Mouse (Mus musculus) limb, embryonic 10.5 days (tissue): ENCODE measurements around the gene Vstm2l. TPM values are rescaled to one million over a fixed set of nuclear protein-coding genes. Genes with fewer than 3 reads are reported as not detected.
A peak's percentile ranks its signal among the peaks of the same experiment; 100 is the strongest.

ENCODE experiments used
- DNase-seq: peaks from one replicate; pipeline ENCODE4 v3.0.0-alpha.2; 2017; ENCODE audit warnings: low spot score
- H3K27ac ChIP-seq: fragments of 300-500 bp; sonication (generic); 2 replicates; pipeline ENCODE4 v1.5.1; 2016; ENCODE audit warnings: mild to moderate bottlenecking
- H3K27me3 ChIP-seq: fragments of 300-500 bp; sonication (generic); 2 replicates; pipeline ENCODE4 v1.6.1; 2016; ENCODE audit warnings: low read depth, mild to moderate bottlenecking; ENCODE audit not compliant: poor library complexity, severe bottlenecking
- H3K36me3 ChIP-seq: fragments of 300-500 bp; sonication (generic); 2 replicates; pipeline ENCODE4 v1.6.1; 2016; ENCODE audit warnings: mild to moderate bottlenecking, moderate library complexity
- H3K4me1 ChIP-seq: fragments of 300-500 bp; sonication (generic); 2 replicates; pipeline ENCODE4 v1.6.1; 2016
- H3K4me3 ChIP-seq: fragments of 300-500 bp; sonication (generic); 2 replicates; pipeline ENCODE4 v1.5.1; 2016; ENCODE audit warnings: mild to moderate bottlenecking, moderate library complexity
- H3K9me3 ChIP-seq: fragments of 300-500 bp; sonication (generic); replicated peaks from 2 replicates; pipeline ENCODE4 v1.6.1; 2016; ENCODE audit warnings: mild to moderate bottlenecking
- WGBS: fragments of 180-500 bp; shearing (Covaris S2); methylation state at CpG from one replicate; pipeline ENCODE4 v1.1.7; 2016; 5-methylcytosine and 5-hydroxymethylcytosine counted together
- polyA plus RNA-seq: library from polyadenylated mRNA; unstranded; fragments of >200 nt; fragmentation: Nextera tagmentation; extraction: Ambion mirVana; gene quantifications from 2 replicates; pipeline ENCODE4 v1.2.1, GENCODE M21; 2016

Gene Vstm2l
- polyA plus RNA-seq: not detected in 2 replicates

- Histone ChIP-seq H3K36me3 (no peaks in the 10 kb centered on the region), H3K4me3 (peak within 1 kb of the TSS; percentile 46), H3K27ac (no peak within 1 kb of the TSS), H3K9me3 (no peaks in the 10 kb centered on the region), H3K27me3 (peaks cover 58% of the 10 kb centered on the region), H3K4me1 (peaks cover 15% of the 10 kb centered on the region)
- DNase-seq: peak; percentile 53
- 3% methylated on average over 58 of the region's 62 CpGs for WGBS
Measured at GRCm38 (mm10) chr2:157914105-157914764, at the start of gene Vstm2l. TSS of gene Vstm2l (plus strand) at chr2:157914653.

GRCm38 (mm10) chr2:157867126-157867525 lies 47.3 kb upstream of the Vstm2l start:
- Histone ChIP-seq H3K27ac (no peak overlapping the region), H3K4me1 (peaks cover 11% of the 10 kb centered on the region), H3K4me3 (no peak overlapping the region), H3K27me3 (no peaks in the 10 kb centered on the region), H3K9me3 (no peaks in the 10 kb centered on the region), H3K36me3 (peaks cover 13% of the 10 kb centered on the region)
- DNase-seq: no peak
- 89% methylated on average over 3 of the region's 3 CpGs for WGBS

- peaks cover 25% of the 10 kb centered on the region for H3K36me3 ChIP-seq
- H3K27ac ChIP-seq: no peak overlapping the region
- H3K9me3 ChIP-seq: no peaks in the 10 kb centered on the region
- no peaks in the 10 kb centered on the region for H3K27me3 ChIP-seq
- no peak overlapping the region for H3K4me3 ChIP-seq
- WGBS: 88% methylated on average over 6 of the region's 6 CpGs
- DNase-seq: no peak
- H3K4me1 ChIP-seq: peaks cover 11% of the 10 kb centered on the region
Measured at GRCm38 (mm10) chr2:157870247-157870646, 44.2 kb upstream of the Vstm2l start.

DNA sequence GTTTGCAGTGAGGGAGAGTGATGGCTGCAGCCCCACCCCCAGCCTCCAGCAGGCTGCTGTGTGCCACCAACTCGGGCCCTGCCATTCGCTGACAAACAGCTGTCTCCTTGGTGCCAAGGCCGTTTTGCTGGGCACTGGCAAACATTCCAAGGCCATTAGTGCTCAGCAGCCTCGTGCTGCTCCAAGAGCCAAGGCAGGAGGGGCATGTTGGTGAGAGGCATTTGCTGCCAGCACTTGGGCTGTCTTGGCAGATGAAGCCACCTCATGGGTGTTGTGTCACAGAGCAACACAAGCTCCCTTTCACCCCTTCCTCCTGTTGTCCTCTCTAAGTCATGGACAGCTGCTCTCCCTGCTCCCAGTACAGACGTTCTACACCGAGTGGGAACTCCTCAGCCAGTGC lies 41.2 kb upstream of the Vstm2l start:
- no peaks in the 10 kb centered on the region for H3K27me3 ChIP-seq
- WGBS: 83% methylated on average over 6 of the region's 6 CpGs

DNA sequence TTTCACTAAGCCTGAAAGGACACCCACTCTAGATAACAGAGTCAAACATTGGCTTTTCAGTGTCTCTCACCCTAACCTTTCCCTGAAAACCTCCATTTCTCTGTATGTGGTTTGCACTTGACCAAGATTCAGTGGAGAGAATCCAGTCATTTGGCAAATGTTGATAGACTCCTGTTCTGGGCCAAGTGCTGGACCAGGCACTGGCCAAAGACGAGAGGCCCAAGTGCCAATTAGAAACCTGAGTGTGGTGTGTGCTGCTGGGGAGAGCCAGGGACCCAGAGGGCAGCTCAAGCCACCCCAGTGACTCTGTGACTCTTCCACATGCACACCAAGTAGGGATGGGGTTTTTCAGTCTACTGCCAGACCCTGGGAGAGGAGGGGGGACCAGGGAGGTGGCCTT lies 40.8 kb upstream of the Vstm2l start:
- no peak for DNase-seq
- H3K27me3 ChIP-seq: no peaks in the 10 kb centered on the region
- no peak overlapping the region for H3K4me3 ChIP-seq
- H3K36me3 ChIP-seq: peaks cover 35% of the 10 kb centered on the region
- H3K9me3 ChIP-seq: no peaks in the 10 kb centered on the region
- WGBS: 76% methylated on average over 1 of the region's 1 CpGs
- no peaks in the 10 kb centered on the region for H3K4me1 ChIP-seq
- no peak overlapping the region for H3K27ac ChIP-seq

More for the DNA sequence above, 41.2 kb upstream of the Vstm2l start:
- no peak overlapping the region for H3K27ac ChIP-seq
- H3K4me1 ChIP-seq: no peaks in the 10 kb centered on the region
- H3K4me3 ChIP-seq: no peak overlapping the region
- DNase-seq: no peak
- peaks cover 35% of the 10 kb centered on the region for H3K36me3 ChIP-seq
- no peaks in the 10 kb centered on the region for H3K9me3 ChIP-seq

- H3K27ac ChIP-seq: no peak overlapping the region
- H3K27me3 ChIP-seq: no peaks in the 10 kb centered on the region
- DNase-seq: no peak
- no peaks in the 10 kb centered on the region for H3K9me3 ChIP-seq
- 82% methylated on average over 8 of the region's 8 CpGs for WGBS
- H3K36me3 ChIP-seq: peaks cover 39% of the 10 kb centered on the region
- H3K4me1 ChIP-seq: no peaks in the 10 kb centered on the region
- H3K4me3 ChIP-seq: no peak overlapping the region
Measured at GRCm38 (mm10) chr2:157875111-157875510, 39.3 kb upstream of the Vstm2l start.

- peaks cover 23% of the 10 kb centered on the region for H3K36me3 ChIP-seq
- no peak overlapping the region for H3K27ac ChIP-seq
- H3K4me3 ChIP-seq: no peak overlapping the region
- WGBS: 89% methylated on average over 3 of the region's 3 CpGs
- DNase-seq: no peak
- H3K4me1 ChIP-seq: peaks cover 19% of the 10 kb centered on the region
- H3K9me3 ChIP-seq: no peaks in the 10 kb centered on the region
- no peaks in the 10 kb centered on the region for H3K27me3 ChIP-seq
Measured at GRCm38 (mm10) chr2:157877394-157877793, 37.1 kb upstream of the Vstm2l start.

DNA sequence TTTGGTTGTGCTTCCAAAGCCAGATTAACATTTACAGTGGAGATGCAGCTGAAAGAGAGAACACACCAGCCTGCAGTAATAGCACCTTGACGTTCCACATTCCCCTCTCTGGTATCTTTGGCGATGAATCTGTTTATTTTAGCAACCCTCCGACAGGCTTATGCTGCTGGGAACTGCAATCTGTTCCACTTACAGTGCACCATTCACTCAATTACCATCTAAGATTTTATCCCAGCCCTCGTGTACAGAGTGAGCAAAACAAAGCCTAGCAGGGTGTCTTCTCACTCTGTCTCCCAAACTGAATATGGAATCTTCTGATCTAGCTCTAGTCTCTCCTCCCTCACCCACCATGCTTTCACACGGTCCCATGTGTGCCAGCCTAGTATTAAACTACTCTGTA lies 36.5 kb upstream of the Vstm2l start:
- 66% methylated on average over 5 of the region's 5 CpGs for WGBS
- H3K9me3 ChIP-seq: no peaks in the 10 kb centered on the region
- no peaks in the 10 kb centered on the region for H3K27me3 ChIP-seq
- no peak for DNase-seq
- peaks cover 18% of the 10 kb centered on the region for H3K36me3 ChIP-seq
- peaks cover 20% of the 10 kb centered on the region for H3K4me1 ChIP-seq
- H3K27ac ChIP-seq: no peak overlapping the region
- no peak overlapping the region for H3K4me3 ChIP-seq

DNA sequence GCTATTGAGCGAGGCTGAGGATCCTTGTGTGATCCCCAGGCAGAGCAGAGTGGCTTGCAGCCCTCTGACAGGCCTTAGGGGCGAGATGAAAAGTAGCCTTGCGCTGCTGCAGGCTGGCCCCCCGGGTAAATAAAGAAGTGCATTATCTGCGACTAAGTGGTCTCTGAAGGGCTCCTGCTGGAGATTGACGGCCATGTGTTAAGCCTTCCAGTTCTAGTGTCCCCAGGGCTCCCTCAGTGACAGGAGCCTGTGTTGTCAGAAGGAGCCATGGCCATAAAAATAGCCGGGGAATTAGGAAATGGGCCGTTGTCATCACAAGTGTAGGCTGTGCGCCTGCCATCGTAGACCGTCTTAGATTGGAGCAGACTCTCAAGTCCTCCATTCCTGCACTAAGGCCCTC lies 32.5 kb upstream of the Vstm2l start:
- Histone ChIP-seq H3K27ac (no peak overlapping the region), H3K9me3 (no peaks in the 10 kb centered on the region), H3K4me1 (peaks cover 36% of the 10 kb centered on the region), H3K27me3 (no peaks in the 10 kb centered on the region), H3K36me3 (peaks cover 22% of the 10 kb centered on the region), H3K4me3 (no peak overlapping the region)
- WGBS: 18% methylated on average over 11 of the region's 11 CpGs
- no peak for DNase-seq

- DNase-seq: no peak
- Histone ChIP-seq H3K4me1 (peaks cover 49% of the 10 kb centered on the region), H3K4me3 (no peak overlapping the region), H3K9me3 (no peaks in the 10 kb centered on the region), H3K27me3 (no peaks in the 10 kb centered on the region), H3K27ac (0 out of 2 replicates have a peak overlapping the region, but pooled peaks have one; percentile 10), H3K36me3 (peaks cover 32% of the 10 kb centered on the region)
- WGBS: 11% methylated on average over 10 of the region's 10 CpGs
Measured at GRCm38 (mm10) chr2:157887275-157888025, 27.0 kb upstream of the Vstm2l start.

DNA sequence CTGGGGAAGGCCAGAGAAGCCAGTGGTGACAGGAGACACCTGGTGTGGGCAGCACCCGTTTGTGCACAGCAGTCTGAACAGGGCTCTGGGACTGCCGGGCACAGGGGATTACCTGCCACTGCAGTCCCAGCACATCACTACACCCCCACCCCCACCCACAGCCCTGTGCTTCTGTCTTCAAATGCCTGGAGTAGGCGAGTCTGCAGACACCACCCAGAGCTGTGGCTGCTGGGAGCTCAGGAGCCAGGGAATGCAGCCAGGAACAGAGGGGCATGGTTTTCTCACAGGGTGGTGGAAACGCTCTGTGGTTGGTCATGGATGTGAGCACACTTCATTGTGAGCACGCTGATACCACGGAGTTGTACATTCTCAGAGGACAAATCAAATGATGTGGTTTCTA lies 23.3 kb upstream of the Vstm2l start:
- no peaks in the 10 kb centered on the region for H3K9me3 ChIP-seq
- no peak overlapping the region for H3K4me3 ChIP-seq
- no peak for DNase-seq
- no peaks in the 10 kb centered on the region for H3K27me3 ChIP-seq
- WGBS: 90% methylated on average over 6 of the region's 6 CpGs
- no peak overlapping the region for H3K27ac ChIP-seq
- peaks cover 14% of the 10 kb centered on the region for H3K36me3 ChIP-seq
- peaks cover 61% of the 10 kb centered on the region for H3K4me1 ChIP-seq

- WGBS: 81% methylated on average over 4 of the region's 4 CpGs
- no peak for DNase-seq
- H3K27ac ChIP-seq: no peak overlapping the region
- H3K4me3 ChIP-seq: no peak overlapping the region
- peaks cover 33% of the 10 kb centered on the region for H3K4me1 ChIP-seq
- 0 out of 2 replicates have a peak, but pooled peaks cover 3% of the 10 kb centered on the region for H3K36me3 ChIP-seq
- H3K27me3 ChIP-seq: peaks cover 13% of the 10 kb centered on the region
- H3K9me3 ChIP-seq: no peaks in the 10 kb centered on the region
Measured at GRCm38 (mm10) chr2:157897131-157897530, 17.3 kb upstream of the Vstm2l start.

- peak; percentile 95 for DNase-seq
- WGBS: 1% methylated on average over 16 of the region's 16 CpGs
Measured at GRCm38 (mm10) chr2:157913204-157913636, 1.2 kb upstream of the Vstm2l start.

More at GRCm38 (mm10) chr2:157913204-157913636, 1.2 kb upstream of the Vstm2l start:
- Histone ChIP-seq H3K4me3 (no peak overlapping the region), H3K27ac (no peak overlapping the region), H3K9me3 (no peaks in the 10 kb centered on the region), H3K4me1 (peaks cover 10% of the 10 kb centered on the region), H3K27me3 (peaks cover 49% of the 10 kb centered on the region), H3K36me3 (no peaks in the 10 kb centered on the region)
